Mouse (Mus musculus) regulatory T cell (primary cell): ENCODE results near the gene Cdk5rap1.
"Not testable (repeated sequence)": the region's sequence is repeated elsewhere in the genome, so short reads cannot be mapped to it uniquely, and the experiment has no call there.

Source experiments
- in situ Hi-C: fragments of 300-600 bp; cut with MboI, MseI; formaldehyde crosslinking; loops from one replicate; pipeline ENCODE4 v1.15.1; 2025; ENCODE audit warnings: high pct_unique_total_duplicates

Gene Cdk5rap1

DNA sequence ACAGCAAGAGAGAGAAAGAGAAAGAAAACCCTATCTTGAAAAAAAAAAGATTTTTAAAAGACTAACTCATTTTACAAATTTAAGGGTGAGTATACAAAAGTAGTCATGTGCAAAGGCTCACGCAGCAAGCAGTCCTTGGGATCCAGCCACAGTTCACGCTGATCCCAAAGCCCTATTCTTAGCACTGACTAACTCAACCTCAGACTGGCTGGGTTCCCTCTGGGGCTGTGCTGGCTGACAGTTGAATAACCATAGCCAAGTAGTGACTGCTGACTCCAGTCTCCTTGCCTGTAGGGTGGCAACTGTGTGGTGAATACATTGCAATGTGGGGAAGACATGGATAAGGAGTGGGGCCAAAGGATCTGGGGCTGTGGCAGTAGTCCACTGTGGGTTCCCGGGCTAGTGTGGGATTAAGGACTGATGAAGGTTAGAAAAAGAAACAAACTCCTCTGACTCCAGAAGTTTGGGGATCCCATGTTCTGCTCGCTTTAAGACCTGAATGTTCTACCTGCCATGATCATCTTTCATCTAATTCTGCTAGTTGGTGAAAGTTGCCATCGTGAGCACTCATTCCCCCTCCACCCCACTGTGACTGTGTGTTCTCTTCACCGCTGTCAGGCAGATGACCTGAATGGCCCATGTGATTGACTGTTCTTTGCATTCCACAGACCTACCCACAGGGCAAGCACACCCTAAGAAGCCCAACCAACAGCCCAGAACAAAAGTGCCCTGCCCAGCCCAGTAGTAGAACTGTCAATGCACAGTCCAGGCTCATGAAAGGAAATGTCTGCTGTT is 2.2 kb upstream of the Cdk5rap1 start:
- in situ Hi-C loops = no loop called here

DNA sequence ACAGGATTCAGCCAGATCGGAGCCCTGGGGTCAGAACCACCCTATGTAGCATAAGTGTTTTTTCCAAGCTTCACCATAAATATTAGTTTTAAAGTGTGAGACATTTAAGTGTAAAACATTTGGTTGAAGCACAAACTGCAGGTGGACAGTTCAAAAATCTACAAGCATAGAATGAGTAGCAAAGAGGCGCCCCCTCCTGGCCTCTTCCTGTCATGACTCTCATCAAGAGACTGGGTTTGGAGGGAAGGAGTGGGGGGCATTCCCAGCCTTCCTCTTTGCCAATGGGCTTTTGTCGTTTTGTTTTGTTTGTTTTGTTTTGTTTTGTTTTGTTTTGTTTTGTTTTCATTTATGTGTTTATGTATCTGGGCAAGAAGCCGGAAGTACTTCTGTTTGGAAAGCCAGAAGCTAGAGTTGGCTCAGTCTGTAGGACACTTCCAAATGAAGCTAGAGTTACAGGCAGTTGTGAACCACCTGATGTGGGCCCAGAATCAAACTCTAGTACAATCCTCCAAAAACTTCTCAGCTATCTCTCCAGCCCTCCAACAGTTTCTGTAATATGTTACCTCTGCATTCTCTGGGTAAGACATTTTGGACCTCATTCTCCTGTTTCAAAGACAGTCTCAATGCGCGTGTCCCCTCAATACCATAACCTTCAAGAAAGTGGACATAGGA is 1.3 kb upstream of the Cdk5rap1 start:
- in situ Hi-C loops = no loop called here

DNA sequence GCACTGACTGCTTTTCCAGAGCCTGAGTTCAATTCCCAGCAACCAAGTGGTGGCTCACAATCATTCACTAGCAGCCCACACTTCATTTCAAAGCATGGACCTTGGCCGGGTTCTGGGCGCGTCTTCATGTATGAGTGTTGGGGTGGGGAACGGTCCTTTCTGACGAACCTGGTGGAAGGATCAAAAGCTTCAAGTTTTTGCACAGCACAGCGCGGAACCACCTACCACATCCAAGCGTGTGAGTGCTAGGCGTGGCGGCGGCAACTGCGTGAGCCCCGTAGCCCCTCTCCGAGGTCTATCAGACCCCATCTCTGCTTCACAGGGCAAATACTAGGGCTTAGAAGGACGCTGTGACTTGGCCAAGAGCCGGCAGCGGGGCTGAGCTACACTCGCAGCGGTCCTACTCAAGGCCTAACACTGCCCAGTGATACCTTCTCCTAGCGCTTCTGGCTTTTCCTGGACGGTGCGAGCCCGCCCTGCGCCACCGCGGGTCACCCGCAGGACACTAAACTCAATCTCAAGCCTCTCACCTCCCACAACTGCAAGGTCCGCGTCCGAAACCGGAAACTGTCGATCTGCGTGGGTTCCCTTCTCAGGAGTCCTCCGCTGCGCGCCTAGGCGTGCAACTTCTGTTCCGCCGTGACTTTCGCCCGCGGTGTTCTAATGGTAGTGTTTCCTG is 520 bp downstream of the Cdk5rap1 start:
- in situ Hi-C loops = no loop called here

DNA sequence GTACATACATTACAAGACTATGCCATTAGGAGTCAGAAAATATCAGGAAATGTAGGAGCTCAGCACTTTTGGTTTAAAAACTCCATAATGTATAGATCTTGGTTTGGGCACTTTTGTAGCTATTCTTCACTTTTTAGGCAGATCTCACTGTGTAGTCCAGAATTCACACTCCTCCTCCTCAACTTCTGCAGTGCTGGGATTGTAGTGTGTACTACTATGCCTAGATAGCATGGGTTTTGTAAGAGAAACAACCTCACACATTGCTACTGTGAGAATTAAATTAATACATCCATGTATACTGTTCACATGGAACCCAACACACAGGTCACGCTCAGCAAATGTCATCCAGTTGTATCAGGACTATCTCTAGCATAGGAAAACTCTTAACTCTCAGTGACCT is 5.3 kb downstream of the Cdk5rap1 start:
- in situ Hi-C loops = no loop called here

DNA sequence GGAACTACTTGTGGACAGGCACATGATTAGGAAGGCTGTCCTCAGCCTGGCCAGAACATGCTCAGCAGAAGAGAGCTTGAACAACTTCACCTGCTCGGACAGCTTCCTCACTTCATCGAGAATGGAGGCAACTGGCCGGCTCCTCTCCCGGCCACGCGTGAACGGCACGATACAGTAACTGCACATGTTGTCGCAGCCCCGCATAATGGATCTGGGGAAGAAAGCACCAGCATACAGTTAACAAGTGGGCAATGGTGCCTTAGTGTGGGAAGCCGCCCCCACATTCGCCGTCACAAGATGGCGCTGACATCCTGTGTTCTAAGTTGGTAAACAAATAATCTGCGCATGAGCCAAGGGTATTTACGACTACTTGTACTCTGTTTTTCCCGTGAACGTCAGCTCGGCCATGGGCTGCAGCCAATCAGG is 18.8 kb downstream of the Cdk5rap1 start:
- in situ Hi-C loops = not testable (repeated sequence)

DNA sequence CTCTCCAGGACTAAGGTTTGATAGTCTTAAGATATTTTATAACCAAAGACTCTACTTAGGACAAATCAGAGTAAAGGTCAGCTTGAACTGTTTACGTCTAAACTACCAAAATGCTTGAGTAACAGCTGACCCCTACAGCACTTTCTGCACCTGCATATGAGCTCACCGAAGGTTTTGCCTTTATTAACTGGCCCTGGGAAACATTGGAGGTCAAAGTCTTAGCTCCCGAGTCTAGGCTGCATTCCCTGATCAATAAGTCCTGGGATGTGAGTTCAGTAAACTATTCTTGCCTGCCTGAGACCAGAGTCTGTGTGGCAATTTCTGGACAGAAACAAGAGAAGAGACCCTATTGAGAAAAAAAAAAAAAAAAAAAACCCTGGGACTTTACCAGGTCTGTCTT is 24.7 kb downstream of the Cdk5rap1 start:
- in situ Hi-C loops = no loop called here

DNA sequence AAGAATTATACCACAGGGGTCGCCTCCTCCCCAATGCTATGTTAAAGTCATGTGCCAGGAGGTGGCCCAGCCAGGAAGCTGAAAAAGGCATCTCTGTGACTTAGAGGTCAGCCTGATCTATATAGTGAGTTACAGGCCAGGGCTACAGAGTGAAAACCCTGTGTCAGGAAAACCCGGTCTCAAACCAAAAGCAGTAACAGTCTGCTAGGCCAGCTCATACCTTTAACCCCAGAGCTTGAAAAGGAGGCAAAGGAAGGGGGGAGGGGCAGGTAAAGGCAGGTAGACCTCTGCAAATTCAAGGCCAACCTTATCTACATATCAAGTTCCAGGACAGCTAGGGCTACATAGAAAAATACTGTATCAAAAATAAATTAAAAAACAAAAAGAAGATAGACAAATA is 33.5 kb downstream of the Cdk5rap1 start:
- in situ Hi-C loops = no loop called here

DNA sequence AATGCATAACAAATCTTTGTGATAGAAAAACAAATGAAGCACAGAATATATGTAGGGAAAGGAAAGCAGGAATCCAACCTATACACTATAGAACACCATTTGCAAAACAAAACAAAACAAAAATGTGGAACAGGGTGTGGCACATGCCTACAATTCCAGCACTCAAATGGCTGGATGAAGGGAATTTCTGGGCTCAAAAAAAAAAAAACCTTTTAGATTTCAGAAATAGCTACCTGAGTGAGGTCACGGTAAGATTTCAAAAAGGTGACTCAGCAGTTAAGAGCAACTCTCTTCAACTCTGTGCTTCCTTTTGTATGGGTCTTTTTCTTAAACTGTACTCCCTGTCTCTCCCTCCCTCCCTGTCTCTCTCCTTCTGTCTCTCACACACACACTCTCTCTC is 34.6 kb downstream of the Cdk5rap1 start:
- in situ Hi-C loops = no loop called here

DNA sequence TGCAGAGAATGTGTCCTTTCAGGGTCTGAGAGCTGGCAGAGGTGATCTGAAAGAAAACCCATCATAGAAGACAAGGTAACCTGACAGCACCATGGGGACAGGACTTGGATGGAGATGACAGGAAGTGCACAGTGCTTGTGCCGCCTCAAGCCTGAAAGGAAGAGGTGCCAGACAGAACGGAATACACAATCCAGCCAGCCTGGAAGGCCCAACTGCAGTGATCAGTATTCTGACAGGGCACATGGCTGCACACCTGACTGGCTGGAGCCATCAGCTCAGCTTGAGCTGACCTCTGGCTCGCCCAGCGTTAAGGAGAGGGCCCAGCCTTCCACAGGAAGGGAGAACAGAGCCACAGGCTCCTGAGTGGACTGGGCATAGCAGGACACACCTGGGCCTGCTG is 37.2 kb downstream of the Cdk5rap1 start:
- in situ Hi-C loops = no loop called here

DNA sequence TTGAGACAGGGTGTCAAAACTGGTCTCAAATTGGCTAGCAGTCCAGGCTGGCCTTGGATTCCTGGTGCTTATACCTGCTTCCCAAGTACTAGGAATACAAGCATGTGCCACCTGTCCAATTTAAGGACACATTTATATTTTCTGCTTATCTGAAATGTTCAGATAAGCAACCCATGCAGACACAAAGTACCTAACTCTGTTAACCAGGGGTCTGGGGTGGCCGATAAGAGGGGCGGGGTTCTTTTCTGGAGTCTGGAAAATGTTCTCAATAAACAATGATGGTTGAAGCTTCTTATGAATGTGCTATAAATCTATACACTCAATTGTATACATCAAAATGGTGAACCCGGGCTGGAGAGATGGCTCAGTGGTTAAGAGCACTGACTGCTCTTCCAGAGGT is 46.0 kb downstream of the Cdk5rap1 start:
- in situ Hi-C loops = no loop called here

DNA sequence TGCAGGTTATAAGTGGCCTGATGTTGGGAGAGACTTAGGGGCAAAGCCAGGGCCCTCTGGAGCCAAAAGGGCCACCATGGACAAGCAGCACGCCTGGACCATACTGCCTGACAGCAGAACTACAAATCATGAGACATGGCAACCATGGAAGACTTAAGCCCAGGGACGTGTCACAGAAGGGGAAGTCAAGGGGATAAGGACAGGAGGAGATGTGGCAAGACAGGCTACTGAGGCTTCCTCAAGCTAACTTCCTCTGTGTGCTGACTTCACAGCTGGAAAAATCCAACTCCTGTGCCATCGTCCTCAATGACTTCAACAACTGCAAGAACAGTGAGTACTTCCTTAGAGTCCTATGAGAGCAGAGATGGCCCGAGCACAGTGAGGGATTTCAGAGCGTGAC is 59.0 kb downstream of the Cdk5rap1 start:
- in situ Hi-C loops = not testable (repeated sequence)

DNA sequence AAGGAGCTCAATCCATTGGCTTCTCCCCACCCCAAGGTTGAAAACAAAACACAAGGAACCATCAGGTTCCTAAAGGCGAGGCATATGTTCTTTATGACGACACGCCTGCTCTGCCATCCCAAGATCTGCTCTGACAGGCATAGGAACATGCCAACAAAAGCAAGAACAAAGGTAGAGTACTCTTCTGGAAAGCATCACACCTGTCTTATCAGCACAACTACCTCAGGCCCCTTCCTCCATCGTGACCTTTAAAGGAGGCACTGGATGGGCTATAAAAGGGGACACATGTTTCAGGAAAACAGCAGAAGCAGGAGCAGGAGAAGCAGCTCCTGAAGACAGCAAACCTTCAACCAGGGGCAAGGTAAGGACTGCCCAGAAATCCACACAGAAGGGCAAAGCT is 65.9 kb downstream of the Cdk5rap1 start, which contains the start of gene Bpifb9b:
Gene Bpifb9b (plus strand): TSS at position 301 of the 400 bp plus-strand sequence.
- in situ Hi-C loops = loop anchor here (5.0 kb wide), 1 partner anchor 50 kb away; the partner anchor contains the start of gene Bpifb9a

DNA sequence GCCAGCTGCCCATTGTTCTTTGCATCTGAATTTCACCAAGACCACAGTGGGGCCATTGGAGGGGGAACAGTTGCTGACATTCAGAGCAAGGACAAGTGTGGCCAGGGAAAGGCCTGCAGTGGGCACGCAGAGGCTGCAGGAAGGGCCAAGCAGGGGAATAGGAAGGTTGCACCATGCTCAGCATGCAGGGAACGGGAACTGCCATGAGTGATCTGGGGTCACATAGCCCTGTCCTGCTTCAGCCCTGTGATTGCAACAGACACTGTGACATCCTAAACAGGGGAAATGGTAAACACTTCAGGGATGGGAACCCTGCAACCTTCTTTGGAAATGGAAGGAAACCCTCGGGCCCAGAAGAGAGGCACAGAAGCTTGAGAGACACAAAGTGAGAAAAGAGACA is 68.2 kb downstream of the Cdk5rap1 start:
- in situ Hi-C loops = loop anchor here (5.0 kb wide), 1 partner anchor 47 kb away; the partner anchor contains the start of gene Bpifb9a

DNA sequence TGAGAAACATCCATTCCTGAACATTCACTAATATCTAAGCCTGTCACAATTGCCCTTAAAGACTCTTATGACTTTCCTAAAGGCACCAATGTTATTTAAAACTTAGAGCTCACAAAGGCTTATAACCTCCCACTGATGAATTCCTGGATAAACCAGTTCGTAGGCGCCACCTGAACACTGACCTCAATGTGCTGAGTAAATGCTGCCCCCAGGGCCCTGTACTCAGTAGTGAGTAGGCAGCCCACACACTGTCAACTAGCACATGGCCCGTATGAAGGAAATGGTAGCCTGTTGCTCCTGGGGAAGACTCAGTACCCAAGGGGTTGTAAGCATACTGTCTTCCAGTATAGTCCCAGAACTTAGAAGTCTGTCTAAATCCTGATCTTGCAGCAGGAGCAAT is 71.0 kb downstream of the Cdk5rap1 start:
- in situ Hi-C loops = no loop called here

DNA sequence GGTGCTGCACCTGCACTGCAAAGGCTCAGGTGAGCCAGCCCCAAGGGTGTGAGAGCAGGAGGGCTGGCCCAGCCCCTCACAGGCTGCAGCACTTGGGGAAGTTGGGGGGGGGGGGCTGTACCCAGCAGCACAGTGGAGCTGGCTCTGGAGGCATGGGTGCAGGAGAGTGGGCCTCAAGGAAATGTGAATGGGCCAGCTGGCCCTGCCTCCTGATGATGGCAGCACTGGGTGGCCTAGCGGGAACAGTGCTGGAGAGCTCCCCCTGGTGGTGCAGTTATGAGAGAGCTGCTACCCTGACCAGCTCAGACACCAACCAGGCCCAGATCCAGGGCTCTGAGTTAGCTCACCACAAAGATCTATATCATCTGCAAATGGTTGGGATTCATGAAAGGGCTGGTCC is 72.3 kb downstream of the Cdk5rap1 start:
- in situ Hi-C loops = no loop called here

DNA sequence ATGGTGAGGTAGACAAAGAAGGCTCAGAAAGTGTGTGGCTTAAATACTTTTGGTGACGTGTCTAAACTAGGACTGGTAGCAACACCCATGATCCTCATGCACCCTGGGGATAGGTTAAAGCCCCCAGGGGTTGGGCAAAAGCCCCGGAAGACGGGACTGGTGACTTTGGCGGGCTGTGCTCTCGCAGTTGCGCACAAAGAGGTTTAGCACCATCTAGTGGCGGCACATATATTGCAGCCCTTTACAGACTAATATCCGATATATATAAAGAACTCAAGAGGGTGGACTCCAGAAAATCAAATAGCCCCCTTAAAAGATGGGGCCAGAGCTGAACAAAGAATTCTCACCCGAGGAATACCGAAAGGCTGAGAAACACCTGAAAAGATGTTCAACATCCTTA is 78.1 kb downstream of the Cdk5rap1 start:
- in situ Hi-C loops = loop anchor here (10.0 kb wide), 1 partner anchor 80 kb away; no protein-coding TSS in a partner anchor

DNA sequence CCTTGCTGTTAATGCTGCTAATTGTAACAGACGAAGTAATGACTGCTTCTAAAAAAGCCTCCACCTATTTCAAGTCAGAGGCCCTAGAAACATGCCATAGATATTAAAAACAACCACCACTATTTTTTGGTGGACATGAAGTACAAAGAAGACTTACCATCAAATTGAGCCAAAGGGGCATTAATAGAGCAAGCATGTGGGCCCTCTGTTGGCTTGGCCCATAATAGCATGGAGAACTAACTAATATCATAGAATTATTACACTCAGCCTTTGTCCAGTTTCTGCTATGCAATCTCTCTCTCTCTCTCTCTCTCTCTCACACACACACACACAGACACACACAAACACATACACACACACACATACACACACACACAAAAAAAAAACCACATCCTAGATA is 80.0 kb downstream of the Cdk5rap1 start:
- in situ Hi-C loops = loop anchor here (10.0 kb wide), 1 partner anchor 78 kb away; no protein-coding TSS in a partner anchor

DNA sequence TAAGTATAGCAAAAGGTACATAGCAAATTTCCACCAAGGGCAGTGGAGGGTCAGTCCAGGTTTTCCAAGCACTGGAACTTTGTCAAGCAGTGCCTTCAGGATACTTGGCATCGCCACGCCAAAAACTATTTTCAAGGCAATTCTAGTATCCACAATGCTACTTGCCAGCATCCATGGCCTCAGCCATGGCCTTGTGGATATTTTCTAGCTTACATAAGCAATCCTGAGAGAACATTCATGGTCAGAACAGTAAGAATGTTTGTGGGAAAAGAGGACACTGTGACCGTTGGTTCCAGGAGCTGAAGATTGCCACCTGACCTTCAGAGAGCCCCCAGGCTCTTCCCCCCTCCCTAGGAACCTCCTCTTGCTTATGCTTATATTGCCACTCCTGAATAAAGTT is 80.9 kb downstream of the Cdk5rap1 start:
- in situ Hi-C loops = loop anchor here (10.0 kb wide), 1 partner anchor 77 kb away; no protein-coding TSS in a partner anchor
